Mouse (Mus musculus): ENCODE measurements around the gene Dglucy. TPM values are rescaled to one million over a fixed set of nuclear protein-coding genes. Genes with fewer than 3 reads are reported as not detected.

Dglucy gene
- polyA plus RNA-seq, 1 experiment from 2014 or later = 4.1 TPM

DNA sequence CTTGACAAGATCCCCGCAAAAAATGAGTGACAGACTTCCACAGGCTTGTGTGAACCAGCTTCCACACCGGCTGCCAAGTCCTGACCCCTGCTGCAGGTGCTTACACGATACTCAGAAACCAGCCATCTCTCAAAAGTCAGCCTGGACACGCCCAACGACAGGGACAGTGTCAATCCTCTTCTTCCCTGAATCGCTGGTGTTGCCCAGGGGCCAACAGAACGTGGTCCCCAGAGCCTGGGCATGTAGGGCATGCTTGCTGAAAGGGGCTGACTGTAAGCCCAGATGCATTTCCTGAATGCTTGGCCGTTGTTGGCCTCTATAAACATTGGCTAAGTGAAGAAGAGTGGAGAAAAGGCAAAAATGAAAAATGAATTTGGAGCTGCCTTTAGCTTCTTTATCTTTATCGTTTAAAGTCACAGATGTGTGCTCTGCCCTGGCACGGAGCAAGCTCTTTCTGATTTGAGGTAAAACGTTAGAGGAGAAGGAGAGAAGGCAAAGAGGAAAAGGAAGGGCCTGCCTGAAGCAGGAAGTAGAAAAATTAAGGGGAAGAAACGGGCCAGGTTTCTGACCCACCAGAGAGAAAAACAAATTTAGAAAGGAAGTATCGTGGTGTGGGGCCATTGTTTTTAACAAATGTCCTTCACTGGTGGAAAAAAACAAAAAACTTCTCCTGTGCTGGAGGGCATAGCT lies 14.4 kb upstream of the Dglucy start:
- no peaks in the 10 kb centered on the region for H3K27me3 ChIP-seq (replicated peaks)
- H3K4me1 ChIP-seq = no peaks in the 10 kb centered on the region
- no peaks in the 10 kb centered on the region for H3K36me3 ChIP-seq
- no peaks in the 10 kb centered on the region for H3K9me3 ChIP-seq
- H3K4me2 ChIP-seq = no peak overlapping the region
- no peak overlapping the region for H3K9ac ChIP-seq
- 53% methylated on average over 13 of the region's 13 CpGs for WGBS
- no peak overlapping the region for H3K27ac ChIP-seq (replicated peaks)
- ATAC-seq (ENCODE audit: extremely low read depth, insufficient number of reproducible peaks, low FRiP score, low TSS enrichment) = no peak
- no peak overlapping the region for H3K4me3 ChIP-seq

DNA sequence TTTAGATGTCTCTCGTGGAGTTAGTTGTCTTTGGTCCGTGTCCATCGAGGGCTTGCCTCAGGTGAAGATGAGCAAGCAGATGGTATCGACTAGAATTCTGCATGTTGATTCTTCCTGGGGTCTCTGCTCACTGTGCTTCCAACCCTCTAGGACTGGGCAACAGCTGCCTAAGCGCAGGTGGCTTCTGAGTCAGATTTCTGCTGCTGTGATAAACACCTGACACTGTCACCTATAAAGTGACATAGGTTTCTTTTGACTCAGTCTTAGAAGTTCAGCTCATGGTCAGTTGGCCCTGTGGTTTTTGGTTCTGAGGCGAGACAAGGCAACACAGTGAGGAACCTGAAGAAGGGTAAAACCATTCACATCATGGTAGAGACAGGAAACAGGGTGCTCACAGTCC lies 9.0 kb upstream of the Dglucy start:
- no peak overlapping the region for H3K27ac ChIP-seq (replicated peaks)
- peaks cover 6% of the 10 kb centered on the region; the same call in 1 of the 2 replicates for H3K4me1 ChIP-seq
- H3K9me3 ChIP-seq = no peaks in the 10 kb centered on the region
- no peak for ATAC-seq (ENCODE audit: extremely low read depth, insufficient number of reproducible peaks, low FRiP score, low TSS enrichment)
- no peak overlapping the region for H3K9ac ChIP-seq
- no peaks in the 10 kb centered on the region for H3K36me3 ChIP-seq
- no peak overlapping the region for H3K4me2 ChIP-seq
- H3K4me3 ChIP-seq = no peak overlapping the region
- WGBS = 78% methylated on average over 6 of the region's 6 CpGs
- H3K27me3 ChIP-seq (replicated peaks) = no peaks in the 10 kb centered on the region

DNA sequence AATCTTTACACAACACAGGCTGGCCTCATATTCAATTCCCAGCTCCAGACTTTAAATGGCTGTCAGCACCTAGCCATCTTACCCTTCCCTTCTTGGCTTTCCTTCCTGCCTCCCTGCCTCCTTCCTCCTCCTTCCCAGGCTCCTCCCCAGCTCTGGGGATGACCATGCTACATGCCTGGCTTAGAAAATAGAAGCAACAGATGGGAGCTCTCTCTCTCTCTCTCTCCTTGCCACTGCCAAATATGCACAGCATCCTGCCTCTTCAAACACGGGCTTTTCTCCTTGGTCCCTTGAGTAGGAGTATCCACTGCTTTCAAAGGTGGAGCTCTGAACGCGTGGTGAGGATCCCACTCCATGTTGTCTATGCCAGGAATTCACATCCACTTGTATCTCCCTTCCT lies 8.1 kb upstream of the Dglucy start:
- no peaks in the 10 kb centered on the region for H3K36me3 ChIP-seq
- no peak overlapping the region for H3K4me2 ChIP-seq
- WGBS = 69% methylated on average over 3 of the region's 3 CpGs
- ATAC-seq (ENCODE audit: extremely low read depth, insufficient number of reproducible peaks, low FRiP score, low TSS enrichment) = no peak
- H3K27me3 ChIP-seq (replicated peaks) = no peaks in the 10 kb centered on the region
- peaks cover 6% of the 10 kb centered on the region; the same call in 1 of the 2 replicates for H3K4me1 ChIP-seq
- no peaks in the 10 kb centered on the region for H3K9me3 ChIP-seq
- no peak overlapping the region for H3K9ac ChIP-seq
- H3K4me3 ChIP-seq = no peak overlapping the region
- H3K27ac ChIP-seq (replicated peaks) = no peak overlapping the region

DNA sequence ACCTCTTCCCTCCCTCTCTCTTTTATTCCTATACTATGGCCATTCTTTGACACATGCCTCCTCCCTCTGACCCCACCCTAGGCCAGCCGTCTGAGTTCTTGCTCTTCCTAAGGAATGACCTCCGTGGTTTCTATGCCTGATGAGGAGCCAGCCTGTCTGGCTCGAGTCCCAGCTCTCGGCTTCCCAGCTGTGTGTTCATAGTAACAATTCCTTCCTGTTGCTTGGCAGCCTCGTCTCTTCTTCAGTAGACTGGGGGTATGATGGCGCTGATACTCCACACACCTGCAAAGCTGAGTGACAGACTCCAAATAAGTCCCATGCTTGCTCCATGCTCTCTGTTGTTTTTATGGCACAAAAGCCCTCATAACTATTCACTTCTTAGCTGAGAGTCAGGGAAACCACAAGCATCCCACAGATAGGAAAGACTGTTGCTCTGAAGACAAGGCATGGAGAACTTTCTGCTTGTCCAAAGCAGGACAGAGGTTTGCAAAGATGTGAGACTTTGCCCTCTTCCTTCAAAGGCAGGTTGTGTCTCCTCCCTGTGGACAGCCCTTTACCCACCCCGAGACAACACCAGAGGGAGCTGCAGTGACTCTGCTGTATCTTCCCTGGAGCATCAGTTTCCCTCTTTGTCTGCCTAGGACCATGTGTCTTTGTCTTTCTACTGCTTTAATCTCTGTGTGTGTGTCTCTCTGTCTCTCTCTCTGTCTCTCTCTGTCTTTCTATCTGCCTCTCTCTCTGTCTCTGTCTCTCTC lies 6.5 kb upstream of the Dglucy start:
- Histone ChIP-seq H3K27me3 (replicated peaks) (no peaks in the 10 kb centered on the region), H3K9ac (no peak overlapping the region), H3K27ac (replicated peaks) (no peak overlapping the region), H3K9me3 (no peaks in the 10 kb centered on the region), H3K4me1 (peaks cover 6% of the 10 kb centered on the region; the same call in 1 of the 2 replicates), H3K36me3 (no peaks in the 10 kb centered on the region), H3K4me3 (no peak overlapping the region), H3K4me2 (no peak overlapping the region)
- WGBS = 23% methylated on average over 7 of the region's 7 CpGs
- no peak for ATAC-seq (ENCODE audit: extremely low read depth, insufficient number of reproducible peaks, low FRiP score, low TSS enrichment)

DNA sequence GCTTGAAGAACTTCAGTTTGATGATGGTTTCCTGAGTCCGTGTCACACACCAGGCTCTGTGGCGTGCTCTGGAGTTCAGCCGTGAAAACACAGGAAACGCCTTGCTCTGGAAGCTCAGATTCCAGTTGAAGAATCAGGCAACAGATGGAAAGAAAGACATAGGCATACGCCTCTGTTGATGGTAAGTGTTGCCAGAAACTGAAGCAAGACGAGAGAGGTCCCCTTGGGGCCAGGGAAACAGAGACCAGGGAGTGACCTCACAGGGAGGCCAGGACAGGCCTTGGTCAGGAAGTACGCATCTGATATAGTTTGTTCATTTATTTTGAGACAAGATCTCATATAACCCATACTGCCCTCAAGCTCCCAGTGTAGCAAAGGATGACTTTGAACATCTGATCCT lies 4.1 kb upstream of the Dglucy start:
- H3K4me1 ChIP-seq = peaks cover 19% of the 10 kb centered on the region
- H3K27me3 ChIP-seq (replicated peaks) = no peaks in the 10 kb centered on the region
- H3K27ac ChIP-seq (replicated peaks) = no peak overlapping the region
- no peak overlapping the region for H3K9ac ChIP-seq
- no peaks in the 10 kb centered on the region for H3K36me3 ChIP-seq
- H3K4me3 ChIP-seq = no peak overlapping the region
- no peak overlapping the region for H3K4me2 ChIP-seq
- no peak for ATAC-seq (ENCODE audit: extremely low read depth, insufficient number of reproducible peaks, low FRiP score, low TSS enrichment)
- 64% methylated on average over 7 of the region's 7 CpGs for WGBS
- H3K9me3 ChIP-seq = no peaks in the 10 kb centered on the region

DNA sequence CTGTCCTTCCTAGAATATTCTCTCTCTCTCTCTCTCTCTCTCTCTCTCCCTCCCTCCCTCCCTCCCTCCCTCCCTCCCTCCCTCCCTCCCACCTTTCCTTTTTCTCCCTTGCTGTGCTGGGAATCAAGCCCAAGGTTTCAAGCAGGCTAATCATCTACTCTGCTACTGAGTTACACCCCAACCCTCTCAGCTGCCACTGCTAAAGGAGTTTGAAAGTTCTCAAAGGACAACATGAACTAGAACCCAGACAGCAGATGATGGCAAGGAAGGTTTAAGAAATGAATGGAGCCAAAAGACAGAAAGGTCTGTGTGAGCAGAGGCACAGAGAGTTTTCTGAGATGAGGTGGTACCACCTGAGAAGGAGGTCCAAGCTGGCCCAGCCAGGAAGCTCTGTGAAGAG lies 3.6 kb upstream of the Dglucy start:
- Histone ChIP-seq H3K9ac (no peak overlapping the region), H3K4me3 (no peak overlapping the region), H3K36me3 (no peaks in the 10 kb centered on the region), H3K4me1 (peaks cover 24% of the 10 kb centered on the region), H3K27me3 (replicated peaks) (no peaks in the 10 kb centered on the region), H3K9me3 (no peaks in the 10 kb centered on the region), H3K4me2 (no peak overlapping the region), H3K27ac (replicated peaks) (no peak overlapping the region)
- ATAC-seq (ENCODE audit: extremely low read depth, insufficient number of reproducible peaks, low FRiP score, low TSS enrichment) = no peak

DNA sequence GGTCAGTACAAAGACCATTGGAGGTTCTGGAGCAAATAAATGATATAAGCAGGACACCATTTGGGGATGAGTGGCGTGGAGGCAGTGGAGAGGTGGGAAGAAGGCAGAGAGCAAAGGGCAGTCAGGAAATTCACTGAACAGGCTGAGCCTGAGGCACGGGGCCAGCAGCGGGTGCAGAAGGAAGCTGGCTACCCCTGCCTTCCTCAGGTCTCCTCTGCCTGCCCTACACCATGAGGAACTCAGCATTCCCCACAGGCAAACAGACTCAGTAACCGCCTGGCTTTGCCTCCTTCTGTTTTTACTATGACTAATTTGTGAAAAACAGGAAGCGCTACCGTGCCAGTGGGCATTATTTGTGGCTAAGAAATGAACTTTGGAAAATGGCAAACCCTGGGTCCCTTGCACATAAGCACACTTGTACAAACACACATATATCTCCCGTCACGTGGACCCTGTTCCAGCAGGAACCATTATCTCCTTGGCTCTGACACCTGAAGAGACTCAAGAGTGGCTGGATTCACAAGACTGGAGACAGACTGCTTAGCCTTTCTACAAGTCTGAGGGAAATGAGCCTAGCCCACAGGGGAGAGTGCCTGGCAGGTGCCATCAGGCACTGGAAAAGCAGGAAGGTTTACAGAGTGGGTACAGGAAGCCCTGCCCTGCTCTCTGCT lies 2.8 kb upstream of the Dglucy start:
- no peak overlapping the region for H3K4me2 ChIP-seq
- 60% methylated on average over 8 of the region's 8 CpGs for WGBS
- H3K4me3 ChIP-seq = no peak overlapping the region
- no peaks in the 10 kb centered on the region for H3K9me3 ChIP-seq
- ATAC-seq (ENCODE audit: extremely low read depth, insufficient number of reproducible peaks, low FRiP score, low TSS enrichment) = no peak
- H3K27me3 ChIP-seq (replicated peaks) = no peaks in the 10 kb centered on the region
- peaks cover 24% of the 10 kb centered on the region for H3K4me1 ChIP-seq
- H3K27ac ChIP-seq (replicated peaks) = no peak overlapping the region
- H3K9ac ChIP-seq = no peak overlapping the region
- no peaks in the 10 kb centered on the region for H3K36me3 ChIP-seq

DNA sequence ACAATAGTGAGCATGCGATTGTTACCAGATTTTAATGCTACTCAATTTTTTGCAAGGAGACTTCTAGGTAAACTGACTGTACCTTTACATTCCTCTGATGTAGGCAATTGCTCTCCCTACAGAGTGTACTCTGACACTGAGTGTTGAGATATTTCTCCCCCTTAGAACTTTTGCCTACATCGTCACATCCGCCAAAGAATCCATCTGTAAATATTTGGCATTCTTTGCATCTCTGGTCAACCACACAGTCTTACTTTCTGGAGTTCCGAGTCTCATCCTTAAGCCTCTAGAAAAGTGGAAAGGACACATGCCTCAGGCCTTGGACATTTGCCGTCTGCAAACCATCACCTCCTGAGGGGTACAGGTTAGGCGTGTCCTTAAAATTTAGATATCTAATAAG lies 1.9 kb upstream of the Dglucy start:
- Histone ChIP-seq H3K4me3 (no peak overlapping the region), H3K36me3 (no peaks in the 10 kb centered on the region), H3K27me3 (replicated peaks) (no peaks in the 10 kb centered on the region), H3K27ac (replicated peaks) (no peak overlapping the region), H3K9me3 (no peaks in the 10 kb centered on the region), H3K4me1 (peaks cover 24% of the 10 kb centered on the region), H3K9ac (no peak overlapping the region), H3K4me2 (no peak overlapping the region)
- no peak for ATAC-seq (ENCODE audit: extremely low read depth, insufficient number of reproducible peaks, low FRiP score, low TSS enrichment)
- WGBS = 71% methylated on average over 6 of the region's 6 CpGs

- peak overlapping the region; percentile 67 for H3K4me2 ChIP-seq
- 72% methylated on average over 10 of the region's 10 CpGs for WGBS
- H3K9me3 ChIP-seq = no peaks in the 10 kb centered on the region
- ATAC-seq (ENCODE audit: extremely low read depth, insufficient number of reproducible peaks, low FRiP score, low TSS enrichment) = no peak
- no peaks in the 10 kb centered on the region for H3K27me3 ChIP-seq (replicated peaks)
- H3K36me3 ChIP-seq = no peaks in the 10 kb centered on the region
- H3K4me3 ChIP-seq = peak overlapping the region; percentile 46; the same call in 1 of the 2 replicates
- peaks cover 19% of the 10 kb centered on the region for H3K4me1 ChIP-seq
- H3K27ac ChIP-seq (replicated peaks) = peak overlapping the region; percentile 79
- peak overlapping the region; percentile 77 for H3K9ac ChIP-seq
Measured at GRCm38 (mm10) chr12:100778276-100778933, 452 bp upstream of the Dglucy start.

GRCm38 (mm10) chr12:100780416-100780815 lies 1.6 kb downstream of the Dglucy start:
- no peak overlapping the region for H3K4me2 ChIP-seq
- no peaks in the 10 kb centered on the region for H3K27me3 ChIP-seq (replicated peaks)
- WGBS = 88% methylated on average over 10 of the region's 10 CpGs
- no peak overlapping the region for H3K4me3 ChIP-seq
- H3K4me1 ChIP-seq = peaks cover 23% of the 10 kb centered on the region
- H3K36me3 ChIP-seq = no peaks in the 10 kb centered on the region
- no peaks in the 10 kb centered on the region for H3K9me3 ChIP-seq
- H3K9ac ChIP-seq = no peak overlapping the region
- no peak for ATAC-seq (ENCODE audit: extremely low read depth, insufficient number of reproducible peaks, low FRiP score, low TSS enrichment)
- no peak overlapping the region for H3K27ac ChIP-seq (replicated peaks)

DNA sequence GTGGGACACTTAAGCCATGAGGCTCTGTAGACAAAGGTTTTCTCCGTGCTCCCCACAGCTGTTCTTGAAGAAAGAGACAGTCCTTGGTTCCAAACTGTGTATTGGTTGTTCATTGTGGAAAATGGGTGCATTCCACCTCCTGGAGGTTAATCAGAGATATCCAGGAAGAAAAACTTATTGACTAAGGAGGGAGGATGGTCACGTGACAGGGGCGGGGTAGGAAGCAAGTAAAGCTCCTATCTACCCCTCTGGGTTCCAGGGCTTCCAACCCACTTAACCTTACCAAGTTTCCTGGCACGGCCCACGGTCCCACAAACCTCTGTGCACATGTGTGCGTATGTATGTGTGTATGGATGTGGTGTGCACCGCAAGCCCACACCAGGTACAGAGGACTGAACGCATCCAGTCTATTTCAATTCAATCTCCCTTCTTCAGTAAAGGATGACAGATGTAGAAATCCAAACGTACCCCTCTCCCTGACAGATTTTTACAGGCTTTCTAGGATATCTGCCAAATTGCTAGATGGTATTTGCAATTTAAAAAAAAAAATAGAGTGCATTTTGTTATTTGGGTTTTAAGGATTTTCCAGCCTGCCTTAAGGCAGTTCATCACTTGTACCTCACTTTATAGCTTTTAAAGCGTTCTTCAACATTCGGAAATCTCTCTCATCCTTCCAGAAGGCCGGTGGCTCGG lies 2.7 kb downstream of the Dglucy start:
- Histone ChIP-seq H3K27me3 (replicated peaks) (no peaks in the 10 kb centered on the region), H3K9me3 (no peaks in the 10 kb centered on the region), H3K9ac (no peak overlapping the region), H3K4me1 (peaks cover 25% of the 10 kb centered on the region), H3K4me3 (no peak overlapping the region), H3K27ac (replicated peaks) (no peak overlapping the region), H3K36me3 (no peaks in the 10 kb centered on the region), H3K4me2 (no peak overlapping the region)
- 84% methylated on average over 13 of the region's 13 CpGs for WGBS
- ATAC-seq (ENCODE audit: extremely low read depth, insufficient number of reproducible peaks, low FRiP score, low TSS enrichment) = no peak

Data from heart, embryonic 13.5 days (tissue).